Mouse (Mus musculus) testis, postnatal 10 days (tissue): ENCODE data around the gene Rrp36.

Source experiments
- DNase-seq: peaks from one replicate; pipeline ENCODE4 v3.0.0; 2021; ENCODE audit warnings: low spot score

The Rrp36 gene

DNA sequence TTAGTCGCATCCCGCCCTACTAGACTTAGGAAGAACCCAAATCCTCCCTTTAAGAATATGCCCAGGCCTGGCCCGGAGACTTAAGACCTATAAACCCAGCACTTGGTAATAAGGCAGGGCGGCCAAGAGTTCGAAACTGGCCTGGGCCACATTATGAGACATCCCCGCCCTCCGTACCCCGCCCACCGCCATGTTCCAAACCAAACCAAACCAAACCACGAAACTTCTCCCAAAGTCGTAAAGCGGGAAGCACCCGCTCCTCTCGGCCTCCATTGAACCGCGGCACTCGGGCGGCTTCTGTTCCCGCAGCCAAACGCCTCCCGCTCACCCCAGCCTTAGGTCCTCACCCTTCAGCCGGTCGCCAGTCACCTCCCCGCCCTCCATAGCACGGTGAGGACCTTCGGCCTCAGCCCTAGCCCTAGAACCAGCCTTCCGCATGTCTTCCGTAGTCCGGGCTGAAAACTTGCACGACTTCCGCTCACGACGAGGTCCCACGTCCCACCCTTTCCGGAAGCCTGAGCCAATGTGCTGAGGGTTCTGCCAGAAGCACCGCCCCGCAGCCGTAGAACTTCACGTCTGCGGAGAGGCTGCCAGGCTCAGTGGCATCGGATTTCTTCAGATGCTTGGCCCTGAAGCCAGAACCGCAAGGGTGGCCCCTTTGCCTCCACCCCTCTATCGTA lies at the start of gene Rrp36:
TSS of gene Rrp36 (minus strand) at position 503 of the 680 bp plus-strand sequence.
- peak; percentile 88 for DNase-seq

DNA sequence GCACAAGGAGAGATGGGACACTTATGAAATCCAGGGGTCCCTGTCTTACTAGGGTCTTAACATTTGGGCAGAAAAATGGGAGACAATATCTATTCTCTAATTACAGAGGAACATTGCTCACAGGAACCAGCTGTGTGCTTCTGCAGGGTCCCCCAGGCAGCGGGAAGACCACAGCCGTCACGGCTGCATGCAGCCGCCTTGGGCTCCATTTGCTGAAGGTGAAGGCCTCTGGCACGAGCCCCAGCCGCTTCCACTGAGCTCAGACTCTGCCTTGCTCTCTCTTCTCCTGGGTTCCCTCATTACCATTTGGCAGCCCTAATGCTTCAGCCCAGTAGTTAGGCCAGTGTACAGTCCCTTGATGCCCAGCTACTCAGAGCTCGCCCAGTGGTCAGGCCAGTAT lies 46.9 kb upstream of the Rrp36 start:
- DNase-seq: no peak

GRCm38 (mm10) chr17:46714756-46715481 lies 40.8 kb upstream of the Rrp36 start:
- no peak for DNase-seq

DNA sequence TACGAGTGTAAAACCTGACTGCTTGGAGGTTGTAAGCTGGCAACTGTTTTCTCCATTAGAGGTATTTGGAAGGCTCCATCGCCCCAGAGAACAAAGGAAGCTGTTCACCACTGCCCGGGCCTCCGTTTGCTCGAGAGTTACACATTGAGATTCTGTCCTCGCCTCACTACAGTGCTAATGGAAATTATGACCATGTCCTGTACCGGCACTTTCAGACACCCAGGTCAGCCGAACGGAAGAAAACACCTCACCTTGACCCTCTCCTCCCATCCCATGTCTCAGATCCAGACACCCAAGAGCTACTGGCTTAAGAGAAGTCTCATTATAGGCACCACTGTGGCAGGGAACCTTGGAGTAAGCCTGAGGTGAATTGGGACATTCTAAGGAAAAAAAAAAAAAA lies 39.7 kb upstream of the Rrp36 start:
- no peak for DNase-seq

DNA sequence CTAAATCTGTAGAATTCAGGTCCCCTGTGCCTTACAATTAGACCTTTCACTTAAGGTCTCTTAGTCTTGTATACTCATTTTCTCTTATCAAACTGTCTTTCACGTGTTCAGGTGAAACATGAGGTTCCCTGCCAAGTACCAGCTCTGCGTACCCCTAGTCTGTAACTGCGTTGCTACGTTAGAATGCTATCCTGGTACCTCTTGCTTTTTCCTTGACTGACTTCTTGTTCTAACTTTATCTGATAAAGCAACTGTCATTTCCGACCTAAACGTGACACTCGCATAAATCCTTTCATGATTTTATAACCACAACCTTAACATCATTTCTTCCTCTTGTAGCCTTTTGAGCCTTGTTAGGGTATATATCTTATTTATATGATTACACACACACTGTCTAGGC lies 38.3 kb upstream of the Rrp36 start:
- DNase-seq: no peak

DNA sequence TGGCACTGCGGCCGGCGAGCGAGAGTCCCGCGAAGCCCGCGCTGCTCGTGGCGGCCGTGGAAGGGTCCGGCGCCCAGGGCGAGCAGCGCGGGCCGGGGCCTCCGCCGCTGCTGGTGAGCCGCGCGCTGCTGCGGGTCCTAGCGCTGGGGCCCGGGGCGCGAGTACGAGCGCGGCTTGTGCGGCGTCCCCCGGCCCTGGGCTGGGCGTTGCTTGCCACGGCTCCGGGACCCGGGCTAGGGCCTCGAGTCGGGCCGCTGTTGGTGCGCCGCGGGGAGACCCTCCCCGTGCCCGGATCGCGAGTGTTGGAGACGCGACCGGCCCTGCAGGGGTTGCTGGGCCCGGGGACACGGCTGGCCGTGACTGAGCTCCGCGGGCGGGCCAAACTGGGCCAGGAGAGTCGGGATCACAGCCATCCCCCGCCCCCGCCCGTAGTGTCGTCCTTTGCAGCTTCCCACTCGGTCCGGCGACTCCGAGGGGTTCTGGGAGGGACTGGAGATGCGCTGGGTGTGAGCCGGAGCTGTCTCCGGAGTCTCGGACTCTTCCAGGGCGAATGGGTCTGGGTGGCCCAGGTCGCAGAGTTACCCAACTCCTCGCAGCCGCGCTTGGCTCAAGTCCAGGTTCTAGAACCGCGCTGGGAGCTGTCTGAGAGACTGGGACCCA lies 37.6 kb upstream of the Rrp36 start:
- peak; percentile 81 for DNase-seq

DNA sequence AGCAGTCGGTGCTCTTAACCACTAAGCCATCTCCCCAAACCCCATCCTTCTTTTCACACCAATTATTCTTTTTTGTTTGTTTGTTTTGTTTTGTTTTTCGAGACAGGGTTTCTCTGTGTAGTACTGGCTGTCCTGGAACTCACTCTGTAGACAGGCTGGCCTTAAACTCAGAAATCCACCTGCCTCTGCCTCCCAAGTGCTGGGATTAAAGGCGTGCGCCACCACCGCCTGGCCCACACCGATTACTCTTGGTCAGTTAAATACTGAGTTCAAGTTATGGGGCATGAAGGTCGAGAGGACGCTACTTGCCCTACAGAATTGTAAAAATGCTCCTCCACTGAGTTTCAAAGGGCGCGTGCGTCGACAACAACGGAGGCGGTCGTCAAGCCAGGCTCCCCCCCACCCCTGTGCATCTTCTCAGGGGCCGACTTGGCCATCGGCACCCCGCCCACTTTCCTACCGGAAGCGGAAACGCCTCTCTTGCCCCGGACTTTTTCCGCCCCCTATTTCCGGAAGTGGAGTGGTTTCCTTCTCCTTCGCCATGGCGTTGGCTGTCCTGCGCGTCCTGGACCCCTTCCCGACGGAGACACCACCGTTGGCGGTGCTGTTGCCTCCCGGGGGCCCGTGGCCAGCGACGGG lies 36.9 kb upstream of the Rrp36 start, which contains the start of gene Pex6:
TSS of gene Pex6 (plus strand) at position 505 of the 639 bp plus-strand sequence.
- DNase-seq: peak; percentile 94

DNA sequence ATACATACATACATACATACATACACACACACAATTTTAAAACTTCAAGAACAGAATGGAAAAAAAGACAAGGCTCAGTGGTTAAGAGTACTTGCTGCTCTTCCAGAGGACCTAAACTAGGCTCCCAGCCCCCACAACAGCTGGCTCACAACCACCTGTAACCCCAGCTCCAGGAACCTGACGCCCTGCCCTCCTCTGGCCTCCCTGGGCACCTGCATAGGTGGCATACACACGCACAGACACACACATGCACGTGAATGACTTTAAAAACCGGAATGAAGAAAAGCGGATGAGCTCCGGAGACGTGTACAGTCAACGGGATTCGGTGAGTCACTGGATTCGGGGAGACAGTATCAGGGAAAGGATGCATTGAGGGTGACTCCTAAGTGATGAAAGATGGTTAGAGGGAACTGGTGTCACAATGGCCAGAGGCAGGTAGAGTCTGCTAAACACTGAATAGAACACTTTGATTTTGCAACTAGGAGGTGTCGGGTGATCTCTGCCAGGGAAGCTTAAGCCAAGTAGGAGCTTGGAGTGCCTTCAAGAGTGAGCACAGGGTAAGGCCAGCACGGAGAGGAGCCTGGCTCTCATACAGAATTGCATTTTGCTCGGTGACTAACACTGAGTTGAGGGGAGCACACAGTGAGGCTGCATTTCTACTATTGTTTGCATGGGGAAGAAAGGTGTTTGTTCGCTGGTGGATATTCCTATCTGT lies 32.4 kb upstream of the Rrp36 start:
- DNase-seq: no peak

- DNase-seq: peak; percentile 96
These were observed 31.0 kb upstream of the Rrp36 start, which contains the start of gene Ppp2r5d for GRCm38 (mm10) chr17:46704887-46705835. TSS of gene Ppp2r5d (minus strand) at chr17:46705111.

DNA sequence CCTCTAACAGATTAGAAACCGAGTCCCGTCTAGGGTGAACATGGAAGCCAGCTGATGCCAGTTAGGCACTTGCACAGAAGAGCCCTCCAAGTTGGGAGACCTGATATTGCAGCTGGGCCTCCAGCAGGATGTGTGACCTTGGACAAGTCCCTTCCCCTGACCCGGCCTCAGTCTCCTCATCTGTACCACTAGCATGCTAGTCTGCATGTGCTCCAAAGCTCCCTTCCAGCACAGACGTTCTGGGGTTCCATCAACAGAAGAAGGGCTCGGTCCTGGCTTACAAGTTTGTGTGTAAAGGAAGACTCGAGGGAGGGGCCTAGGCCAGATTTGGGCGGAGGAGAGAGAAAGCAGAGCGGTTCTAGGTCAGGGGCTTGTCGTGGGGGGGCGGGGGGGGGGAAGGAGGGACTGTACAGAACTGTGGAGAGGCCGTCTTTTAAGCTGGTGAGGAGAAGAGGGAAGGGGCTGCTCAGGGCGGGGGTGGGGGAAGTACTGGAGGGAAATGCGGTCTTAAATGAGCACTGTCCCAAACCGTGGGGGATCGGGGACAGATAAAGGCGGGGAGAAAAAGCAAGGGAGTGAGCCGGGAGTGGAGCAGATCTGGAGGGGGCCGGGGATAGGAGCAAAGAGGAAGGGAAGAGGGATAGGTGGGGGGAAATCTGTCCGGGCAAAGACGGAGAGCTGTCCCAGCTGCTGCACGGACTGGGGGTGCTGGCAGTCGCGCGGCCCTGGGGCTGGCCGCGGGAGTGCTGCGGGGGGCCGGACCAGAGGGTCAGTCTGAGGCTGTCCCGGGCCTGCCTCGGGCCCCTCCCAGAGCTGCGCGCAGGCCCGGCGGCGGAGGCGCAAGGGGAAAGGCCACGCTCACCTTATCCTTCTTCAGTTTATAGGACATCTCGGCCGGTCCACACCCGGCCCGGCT lies 30.1 kb upstream of the Rrp36 start:
- DNase-seq: no peak

DNA sequence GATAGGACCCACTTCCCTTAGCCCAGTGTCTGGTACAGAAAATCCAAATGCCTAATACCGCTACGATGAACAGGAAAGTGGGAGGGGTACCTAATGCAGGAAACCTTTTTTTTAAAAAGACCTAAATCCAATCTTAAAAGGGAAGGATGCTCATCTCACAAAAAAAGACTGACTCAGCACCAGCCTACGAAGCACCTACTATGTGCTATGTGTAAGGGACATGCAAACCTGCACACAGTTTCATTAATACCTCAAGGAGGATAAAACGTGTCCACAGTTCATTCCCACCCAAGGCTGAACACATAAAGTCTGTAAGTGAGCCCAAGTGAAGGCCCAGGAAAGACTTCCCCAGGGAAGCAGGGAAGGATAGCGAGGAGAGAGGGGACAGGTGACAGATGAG lies 28.4 kb upstream of the Rrp36 start:
- no peak for DNase-seq

DNA sequence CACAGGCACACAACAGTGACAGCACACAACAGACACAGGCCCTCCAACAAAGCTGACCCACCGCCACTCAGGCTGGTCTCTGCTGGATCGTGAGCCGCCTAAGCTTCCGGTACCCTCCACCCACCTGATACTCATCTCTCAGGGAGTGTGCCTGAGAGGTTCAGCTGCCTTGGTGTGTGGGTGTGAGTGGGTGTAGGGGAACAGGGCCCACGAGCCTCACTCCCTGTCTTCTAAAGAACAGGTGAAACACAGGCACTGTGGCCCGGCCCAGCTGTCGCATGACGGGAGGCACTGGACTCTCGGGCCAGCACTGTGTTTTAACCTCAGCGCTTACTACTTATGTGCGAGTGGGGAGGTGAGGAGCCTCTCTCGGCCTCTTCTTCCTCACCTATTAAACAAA lies 27.9 kb upstream of the Rrp36 start:
- no peak for DNase-seq

- DNase-seq: no peak
These were observed 27.3 kb upstream of the Rrp36 start for GRCm38 (mm10) chr17:46701489-46701888.

DNA sequence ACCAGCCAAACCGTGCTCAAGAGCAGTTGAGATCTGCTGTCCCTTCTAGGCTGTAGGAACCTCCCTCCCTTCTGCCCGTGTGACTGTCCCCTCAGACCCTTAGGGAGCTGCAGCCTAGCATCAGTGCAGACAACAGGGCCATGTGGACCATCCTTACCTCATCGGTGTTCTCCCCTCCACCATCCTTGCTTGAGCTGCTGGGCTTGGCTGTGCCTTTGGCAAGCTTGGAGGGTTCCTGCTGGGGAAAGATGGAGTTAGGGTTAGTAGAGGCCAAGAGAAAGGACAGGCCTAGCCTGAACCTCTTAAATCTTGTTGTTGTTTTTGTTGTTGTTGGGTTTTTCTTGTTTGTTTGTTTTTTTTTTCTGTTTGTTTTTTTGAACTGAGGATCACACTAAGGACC lies 25.8 kb upstream of the Rrp36 start:
- no peak for DNase-seq

DNA sequence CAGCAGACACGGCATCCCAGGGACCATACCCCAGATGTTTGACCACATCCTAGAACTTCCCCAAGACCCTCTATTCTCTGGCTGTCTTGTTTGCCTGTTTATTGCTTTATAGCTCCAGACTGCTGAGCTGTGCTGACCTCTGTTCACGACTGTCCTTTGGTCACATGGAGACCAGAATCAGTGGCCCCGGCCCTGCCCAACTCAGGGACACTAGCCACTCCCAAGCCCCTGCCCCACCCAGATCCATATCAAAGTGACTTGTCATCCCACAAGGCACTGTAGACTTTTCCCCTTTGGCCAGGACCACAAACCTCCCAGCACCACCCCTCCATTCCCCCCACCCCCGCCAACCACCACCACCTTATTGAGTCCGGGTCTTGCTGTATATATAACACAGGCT lies 25.1 kb upstream of the Rrp36 start:
- no peak for DNase-seq

DNA sequence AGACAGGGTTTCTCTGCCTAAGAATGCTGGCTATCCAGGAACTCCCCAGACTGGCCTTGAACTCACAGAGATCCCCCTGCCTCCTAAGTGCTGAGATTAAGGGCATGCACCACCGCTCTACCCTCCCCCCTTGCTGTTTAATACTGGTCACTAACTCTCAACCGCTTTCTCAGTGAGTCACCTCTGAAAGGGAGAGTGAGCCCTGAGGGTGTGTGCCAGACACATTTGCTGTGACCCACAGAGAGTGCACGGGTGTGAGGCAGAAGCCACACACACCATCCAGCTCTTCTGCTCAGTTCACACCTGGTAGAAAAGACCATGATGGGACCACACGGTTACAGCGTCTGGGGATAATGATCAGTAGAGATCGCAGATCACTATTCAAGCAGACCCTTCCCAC lies 24.4 kb upstream of the Rrp36 start:
- DNase-seq: no peak

DNA sequence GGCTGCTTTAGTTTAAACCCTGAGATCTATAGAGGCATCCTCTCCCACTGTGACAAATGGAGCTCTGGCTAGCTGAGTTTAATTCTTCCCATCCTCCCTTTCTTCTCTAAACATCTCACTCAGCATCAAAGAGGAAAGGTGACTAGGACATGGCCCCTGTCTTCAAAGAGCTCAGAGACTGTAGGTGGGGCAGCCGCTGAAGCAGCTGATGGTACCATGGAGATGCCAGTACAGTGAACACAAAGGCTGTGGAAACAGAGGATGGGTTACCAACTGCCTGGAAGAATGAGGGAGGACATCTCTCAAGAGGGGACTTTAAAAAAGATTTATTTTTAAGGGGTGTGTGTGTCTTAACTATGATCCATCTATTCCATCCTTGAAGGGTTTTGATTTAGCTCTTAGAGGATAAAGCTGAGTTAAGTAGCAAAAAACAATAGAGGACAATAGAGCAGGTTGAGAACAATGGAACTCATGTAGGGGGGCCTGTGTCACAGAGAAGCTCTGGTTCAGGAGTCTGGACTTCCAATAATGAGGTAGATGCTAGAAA lies 20.4 kb upstream of the Rrp36 start:
- no peak for DNase-seq

DNA sequence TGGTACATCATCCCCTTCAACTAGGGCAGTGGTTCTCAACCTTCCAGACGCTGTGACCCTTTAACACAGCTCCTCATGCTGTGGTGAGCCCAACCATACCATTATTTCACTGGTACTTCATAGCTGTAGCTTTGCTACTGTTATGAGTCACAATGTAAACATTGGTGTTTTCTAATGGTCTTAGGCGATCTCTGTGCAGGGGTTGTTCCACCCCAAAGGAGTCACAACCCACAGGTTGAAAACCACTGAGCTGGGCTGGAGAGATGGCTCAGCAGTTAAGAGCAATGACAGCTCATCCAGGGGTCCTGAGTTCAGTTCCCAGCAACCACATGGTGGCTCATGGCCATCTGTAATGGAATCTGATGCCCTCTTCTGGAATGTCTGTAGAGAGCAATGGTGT lies 17.2 kb upstream of the Rrp36 start:
- DNase-seq: no peak

DNA sequence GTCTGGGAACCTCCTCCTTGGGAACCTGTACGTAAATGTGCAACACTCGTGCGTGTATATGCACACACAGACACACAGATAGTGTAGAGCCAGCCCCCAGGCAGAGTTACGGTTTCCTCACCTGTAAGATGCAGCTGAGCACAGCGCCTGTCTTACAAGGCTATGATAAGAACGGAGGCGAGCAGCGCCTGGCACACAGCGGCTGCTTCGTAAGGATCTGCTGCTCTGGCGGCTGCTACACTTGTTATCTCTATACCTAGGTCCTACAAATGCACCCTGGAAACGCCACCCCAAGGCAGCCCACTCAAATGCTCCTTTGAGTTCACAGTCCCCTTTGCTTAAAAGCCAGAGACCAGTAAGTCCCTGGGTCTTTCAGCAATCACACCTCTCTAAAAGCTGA lies 16.5 kb upstream of the Rrp36 start:
- DNase-seq: no peak
